ENCODE assay signal across 21 mouse cellular contexts in genomic region chr2:91154091-91154490, GRCm38 (mm10). TPM values are rescaled to one million over a fixed set of nuclear protein-coding genes. Genes with fewer than 3 reads are reported as not detected.
"Had no signal": no experiment of that assay in that cellular context is flagged by ENCODE, and none has a peak within 500 bp of the region (broad histone marks: within the 10 kb centered on the region; RNA-seq: fewer than 3 reads in every experiment).

No protein-coding gene starts in this region.

- DNase-seq: kidney, adult 2 months; kidney, postnatal 25 days; layer of hippocampus, postnatal 36 days; left cerebral cortex, postnatal 4 days; lung, adult 18-20 months; lung, postnatal 10 days; lung, postnatal 36 days; retina, postnatal 1 day; thymus, adult 18-20 months; thymus, postnatal 36 days had no signal

- H3K4me3 ChIP-seq: limb, embryonic 12.5 days; limb, embryonic 15.5 days; lung, embryonic 15.5 days; megakaryocyte, embryonic 14.5 days; midbrain, embryonic 10.5 days; midbrain, embryonic 13.5 days; myocyte; neural tube, embryonic 13.5 days had no signal

- H3K27me3 ChIP-seq: limb, embryonic 12.5 days; limb, embryonic 15.5 days; lung, embryonic 15.5 days; megakaryocyte, embryonic 14.5 days; midbrain, embryonic 13.5 days; neural tube, embryonic 13.5 days had no signal

- H3K9me3 ChIP-seq: limb, embryonic 12.5 days; limb, embryonic 15.5 days; lung, embryonic 15.5 days; megakaryocyte, embryonic 14.5 days; midbrain, embryonic 10.5 days; midbrain, embryonic 13.5 days; neural tube, embryonic 13.5 days had no signal

- H3K9ac ChIP-seq: limb, embryonic 12.5 days; limb, embryonic 15.5 days; liver, embryonic 14.5 days; lung, embryonic 15.5 days; midbrain, embryonic 13.5 days; neural tube, embryonic 13.5 days had no signal

- H3K27ac ChIP-seq: kidney, postnatal 0 days; limb, embryonic 12.5 days; limb, embryonic 15.5 days; liver, embryonic 14.5 days; lung, embryonic 15.5 days; midbrain, embryonic 10.5 days; midbrain, embryonic 13.5 days; neural tube, embryonic 13.5 days had no signal

- H3K4me1 ChIP-seq: limb, embryonic 12.5 days; limb, embryonic 15.5 days; lung, embryonic 15.5 days; megakaryocyte, embryonic 14.5 days; midbrain, embryonic 13.5 days; neural tube, embryonic 13.5 days had no signal

RNA-seq across cellular contexts. Expression of gene Mybpc3, which starts 36.1 kb away (rescaled TPM):
- total RNA-seq: left cerebral cortex, postnatal 4 days had no signal
- polyA plus RNA-seq: kidney, embryonic 14.5 days; midbrain, embryonic 13.5 days had no signal
